Mouse (Mus musculus) retina, adult 2 months (tissue): ENCODE results near the gene Dnm3.

Source experiments
- DNase-seq: peaks from one replicate; pipeline ENCODE4 v3.0.0-alpha.2; 2012; ENCODE audit warnings: low read depth, low spot score

Gene Dnm3

DNA sequence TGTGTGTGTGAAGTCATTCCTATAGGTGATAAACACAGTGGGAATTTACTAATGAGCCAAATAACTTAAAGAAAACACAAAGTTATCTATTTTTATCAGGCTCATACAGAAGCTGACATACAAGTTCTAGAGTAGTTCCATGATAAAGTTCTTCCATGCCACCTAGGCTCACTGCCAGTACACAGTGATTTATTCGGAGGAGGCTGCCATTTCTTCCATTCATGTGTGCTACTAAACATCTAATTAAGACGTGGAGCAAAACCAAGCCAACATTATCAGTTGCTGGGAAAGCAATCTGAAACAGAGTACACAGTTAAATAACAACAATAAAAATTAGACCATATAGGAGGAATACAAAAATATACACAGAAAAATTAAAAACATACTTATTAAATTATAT lies 150.2 kb downstream of the Dnm3 start:
- DNase-seq = no peak

DNA sequence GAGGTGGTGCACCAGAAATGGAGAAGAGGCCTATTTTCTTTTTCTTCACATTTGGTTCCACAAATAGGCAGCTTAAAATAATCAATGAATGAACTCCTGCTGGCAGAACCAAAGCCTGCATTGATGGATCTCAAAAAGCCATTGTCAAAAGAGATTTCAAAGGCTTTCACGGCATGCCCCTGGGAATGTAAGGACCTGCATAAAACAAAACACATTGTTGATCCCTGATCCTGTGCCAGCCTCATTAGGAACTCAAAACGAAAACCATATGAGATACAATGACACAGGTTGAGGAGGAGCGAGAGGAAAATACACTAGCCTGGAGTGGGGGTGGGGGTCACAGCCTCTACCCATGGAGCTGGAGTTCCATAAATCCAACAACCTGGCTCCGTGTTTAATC lies 153.4 kb downstream of the Dnm3 start:
- no peak for DNase-seq

DNA sequence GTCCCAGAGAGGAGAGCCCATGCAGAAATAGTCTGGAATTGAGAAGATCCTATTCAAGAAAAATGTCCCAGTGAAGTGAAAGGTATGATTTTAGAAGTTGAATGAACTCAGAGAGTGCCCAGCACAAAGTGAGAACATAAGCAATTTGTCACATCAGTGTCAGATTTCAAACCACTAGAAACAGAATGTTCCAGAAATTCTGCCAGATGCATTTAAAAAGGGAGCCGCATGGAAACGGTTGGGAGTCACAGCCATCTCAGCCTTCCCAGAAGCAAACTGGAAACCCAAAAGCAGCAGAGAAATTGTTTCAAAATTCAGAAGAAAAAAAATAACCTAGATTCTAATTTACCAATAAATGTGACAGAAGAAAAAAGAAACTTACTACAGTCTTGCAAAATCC lies 154.7 kb downstream of the Dnm3 start:
- no peak for DNase-seq

- DNase-seq = peak; percentile 11
Measured at GRCm38 (mm10) chr1:162313451-162314276, 164.2 kb downstream of the Dnm3 start.

GRCm38 (mm10) chr1:162312621-162313020 lies 165.2 kb downstream of the Dnm3 start:
- no peak for DNase-seq

GRCm38 (mm10) chr1:162312152-162312551 lies 165.7 kb downstream of the Dnm3 start:
- DNase-seq = no peak

DNA sequence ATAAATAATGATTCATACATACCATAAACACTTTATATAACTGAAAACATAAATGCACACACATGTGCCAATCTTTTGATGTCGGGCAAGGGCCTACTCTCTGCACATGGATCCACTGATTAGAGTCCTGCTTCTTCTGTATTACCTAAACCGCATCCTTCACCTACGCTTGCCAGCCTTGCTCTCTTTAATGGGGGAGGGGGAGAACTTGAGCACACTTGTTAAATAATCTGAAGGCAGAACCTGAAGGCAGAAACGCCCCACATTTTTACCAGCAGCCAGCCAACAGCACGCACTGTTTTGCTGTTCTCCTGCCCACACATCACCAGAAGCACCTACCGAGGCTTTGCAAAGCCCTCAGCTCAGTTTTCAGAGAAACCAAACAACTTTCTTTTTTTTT lies 172.6 kb downstream of the Dnm3 start:
- no peak for DNase-seq

- DNase-seq = no peak
Measured at GRCm38 (mm10) chr1:162302480-162302879, 175.4 kb downstream of the Dnm3 start.

DNA sequence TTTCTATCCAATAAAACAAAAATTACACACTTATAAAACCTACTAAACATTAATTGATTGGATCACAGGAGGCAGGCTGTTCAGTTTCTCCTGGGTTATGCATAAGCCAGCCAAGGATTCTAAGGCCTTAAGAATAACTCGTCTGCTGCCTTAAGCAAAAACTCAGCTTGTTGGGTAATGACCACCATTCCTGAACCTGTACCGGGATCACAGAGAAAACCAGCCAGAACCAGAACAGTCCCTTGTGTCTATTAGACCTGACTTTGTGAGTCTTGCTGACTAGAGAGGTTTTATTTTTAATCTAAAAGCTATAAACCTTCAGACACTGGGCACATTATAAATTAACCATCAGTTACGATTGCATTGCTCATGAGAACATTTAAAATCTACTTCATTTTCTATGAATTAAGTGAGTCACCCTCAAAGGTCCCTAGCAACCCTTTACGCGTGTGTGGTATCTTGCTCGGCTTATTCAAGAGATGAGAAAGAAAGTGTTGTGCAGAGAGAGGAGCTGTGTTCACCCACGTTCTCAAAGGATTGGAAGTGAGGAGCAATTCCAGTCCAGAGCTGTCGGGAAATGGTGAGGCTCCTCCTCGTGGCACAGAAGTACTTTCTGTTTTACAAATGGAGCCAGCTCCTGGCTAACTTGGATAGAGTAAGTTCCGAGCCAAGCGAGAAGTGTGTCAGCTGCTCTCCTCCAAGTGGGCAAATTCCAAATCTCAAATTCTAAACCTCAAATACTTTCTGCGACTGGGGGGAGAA lies 178.1 kb downstream of the Dnm3 start:
- no peak for DNase-seq

DNA sequence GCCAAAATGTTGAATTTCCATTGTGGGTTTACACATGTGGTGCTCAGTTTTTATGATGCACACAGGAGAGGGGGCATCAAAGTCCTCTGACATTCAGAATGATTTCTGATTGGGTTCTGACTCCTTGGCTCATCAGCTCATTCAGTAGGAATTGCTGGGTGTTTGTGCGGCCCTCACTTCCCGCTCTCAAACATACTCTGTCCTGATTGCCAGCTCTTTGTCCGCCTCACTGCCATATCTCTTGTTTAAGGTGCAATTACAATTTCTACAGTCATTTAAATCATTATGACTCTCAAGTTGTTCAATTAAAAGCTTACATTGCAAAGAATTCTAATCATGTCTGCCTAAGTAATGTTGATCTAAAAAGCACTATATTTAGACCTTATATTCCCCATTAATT lies 179.3 kb downstream of the Dnm3 start:
- DNase-seq = no peak

DNA sequence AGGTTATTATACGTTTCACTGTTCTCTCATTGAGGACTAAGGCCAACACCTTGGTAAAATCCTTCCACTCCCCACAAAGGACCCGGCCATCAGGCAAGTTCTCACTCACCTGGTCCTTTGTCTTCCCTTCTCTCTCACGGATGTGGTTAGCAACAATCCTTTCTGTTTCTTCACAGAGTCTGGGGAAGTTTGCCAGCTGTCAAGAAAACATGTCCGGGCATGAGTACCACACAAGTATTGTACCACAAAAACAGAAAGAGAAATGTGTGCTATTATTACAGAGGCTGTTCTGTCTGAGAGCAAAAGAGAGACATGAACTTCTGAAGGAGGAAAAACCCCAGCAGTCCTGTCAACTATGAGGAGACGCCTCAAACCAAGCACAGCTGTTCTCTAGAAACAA lies 182.4 kb downstream of the Dnm3 start:
- no peak for DNase-seq

DNA sequence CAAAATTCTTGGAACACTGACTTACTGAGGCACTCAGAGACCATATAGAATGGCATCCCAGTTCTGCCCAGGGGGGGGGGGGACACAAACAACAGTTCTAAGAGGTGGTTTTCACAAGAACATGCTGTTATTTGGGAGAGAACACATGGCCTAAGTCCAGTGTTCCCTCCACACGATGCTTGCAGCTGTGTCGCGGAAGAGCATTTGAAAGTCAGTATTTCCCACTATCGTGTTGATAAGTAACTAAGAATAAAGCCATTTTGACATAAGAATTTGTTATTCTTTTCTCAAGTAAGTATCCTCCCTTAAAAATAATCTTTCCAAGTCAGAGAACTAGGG lies 183.3 kb downstream of the Dnm3 start:
- no peak for DNase-seq

- DNase-seq = no peak
Measured at GRCm38 (mm10) chr1:162293732-162294571, 183.9 kb downstream of the Dnm3 start.

DNA sequence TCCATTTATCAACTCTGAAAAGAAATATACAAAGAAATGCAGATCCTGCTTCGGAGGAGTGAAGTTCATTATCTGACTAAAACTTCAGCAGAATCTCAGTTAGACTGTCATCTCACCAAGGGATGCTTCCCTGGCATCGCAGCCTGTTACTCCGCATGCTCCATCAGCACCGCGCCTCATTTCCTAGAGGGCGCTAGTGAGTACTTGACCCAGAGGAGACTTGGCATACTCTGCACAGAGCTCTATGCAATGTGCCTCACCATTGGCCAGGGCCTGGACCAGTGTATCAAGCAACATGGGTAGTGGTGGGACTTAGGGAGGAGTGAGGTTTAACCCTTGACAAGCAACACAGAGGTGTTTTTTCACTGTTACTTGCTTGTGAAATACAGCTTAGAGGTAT lies 190.9 kb downstream of the Dnm3 start:
- no peak for DNase-seq

- DNase-seq = no peak
Measured at GRCm38 (mm10) chr1:162281981-162282381, 195.9 kb downstream of the Dnm3 start.

- no peak for DNase-seq
Measured at GRCm38 (mm10) chr1:162280052-162280451, 197.8 kb downstream of the Dnm3 start.

DNA sequence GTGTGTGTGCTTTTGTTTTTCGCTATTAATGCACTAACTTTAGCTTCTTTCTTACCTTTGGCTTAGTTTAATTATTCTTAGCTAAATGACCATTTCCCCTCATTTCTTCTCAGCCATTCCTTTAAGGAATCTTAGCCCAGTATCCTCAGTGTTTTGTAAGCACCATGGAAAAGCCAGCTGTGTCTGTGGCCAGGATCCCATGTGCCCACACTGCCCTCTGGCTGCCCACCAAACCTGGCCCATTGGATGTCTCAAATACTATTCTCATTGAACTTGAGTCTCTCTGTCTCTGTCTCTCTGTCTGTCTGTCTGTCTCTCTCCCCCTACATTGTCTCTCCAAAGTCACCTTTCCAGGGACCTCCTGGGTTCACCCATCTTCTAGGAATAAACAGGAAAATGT lies 201.8 kb downstream of the Dnm3 start:
- DNase-seq = no peak

GRCm38 (mm10) chr1:162274674-162275248 lies 203.1 kb downstream of the Dnm3 start:
- no peak for DNase-seq

GRCm38 (mm10) chr1:162256912-162257607 lies 220.8 kb downstream of the Dnm3 start:
- DNase-seq = no peak

GRCm38 (mm10) chr1:162254944-162255343 lies 222.9 kb downstream of the Dnm3 start:
- no peak for DNase-seq

GRCm38 (mm10) chr1:162253971-162254641 lies 223.7 kb downstream of the Dnm3 start:
- no peak for DNase-seq
